Mouse (Mus musculus) ES-E14 (cell line): ENCODE measurements around the gene Crabp1. TPM values are rescaled to one million over a fixed set of nuclear protein-coding genes. Genes with fewer than 3 reads are reported as not detected.

Experiments
- DNase-seq: peaks from one replicate; pipeline ENCODE4 v3.0.0-alpha.2; 2013; ENCODE audit warnings: low read depth, low spot score
- H3K27ac ChIP-seq: 2 replicates; pipeline ENCODE4 v1.5.1; 2012; ENCODE audit warnings: low read depth, mild to moderate bottlenecking, low read length, moderate library complexity, mixed read lengths; ENCODE audit not compliant: poor library complexity, insufficient read depth, severe bottlenecking
- H3K36me3 ChIP-seq: 2 replicates; pipeline ENCODE4 v1.6.1; 2012; ENCODE audit warnings: mild to moderate bottlenecking, low read length, moderate library complexity, mixed read lengths; ENCODE audit not compliant: control insufficient read depth, poor library complexity, insufficient read depth, severe bottlenecking
- H3K4me1 ChIP-seq, 2 experiments: fragments of 150-350 bp in 1 of 2; sonication (generic) in 1 of 2; 2 replicates each; pipeline ENCODE4 v1.6.1; 2012; ENCODE audit warnings: low read length in 2 of 2, mild to moderate bottlenecking in 1 of 2, mixed read lengths in 1 of 2; ENCODE audit not compliant: control insufficient read depth in 2 of 2, insufficient read depth in 2 of 2, poor library complexity in 1 of 2
- H3K4me3 ChIP-seq, 2 experiments: fragments of 150-350 bp in 1 of 2; sonication (generic) in 1 of 2; 2 replicates each; pipeline ENCODE4 v1.5.1; 2012; ENCODE audit warnings: low read length in 2 of 2, low read depth in 1 of 2, mild to moderate bottlenecking in 1 of 2, mixed read lengths in 1 of 2; ENCODE audit not compliant: insufficient read depth in 1 of 2, poor library complexity in 1 of 2, severe bottlenecking in 1 of 2
- H3K9ac ChIP-seq: 2 replicates; pipeline ENCODE4 v1.6.1; 2012; ENCODE audit warnings: low read depth, mild to moderate bottlenecking, low read length, mixed read lengths; ENCODE audit not compliant: poor library complexity, insufficient read depth, severe bottlenecking
- H3K9me3 ChIP-seq: fragments of 150-350 bp; sonication (generic); 2 replicates; pipeline ENCODE4 v1.6.1; 2012; ENCODE audit warnings: low read depth, mild to moderate bottlenecking, low read length; ENCODE audit not compliant: control insufficient read depth, insufficient read depth
- CHD2 ChIP-seq: IDR thresholded peaks from 2 replicates; pipeline ENCODE4 v1.6.1; 2014; ENCODE audit warnings: mild to moderate bottlenecking, low read depth, low read length, inconsistent platforms
- HCFC1 ChIP-seq: IDR thresholded peaks from 2 replicates; pipeline ENCODE4 v1.6.1; 2012; ENCODE audit warnings: low read length, inconsistent platforms, borderline replicate concordance; ENCODE audit not compliant: insufficient read depth
- MAFK ChIP-seq: IDR thresholded peaks from 2 replicates; pipeline ENCODE4 v1.6.1; 2014; ENCODE audit warnings: mild to moderate bottlenecking, low read depth, low read length, inconsistent platforms; ENCODE audit not compliant: insufficient read depth
- ZC3H11A ChIP-seq: IDR thresholded peaks from 2 replicates; pipeline ENCODE4 v1.6.1; 2012; ENCODE audit warnings: low read depth, mild to moderate bottlenecking, inconsistent platforms, low read length, borderline replicate concordance
- ZNF384 ChIP-seq: IDR thresholded peaks from 2 replicates; pipeline ENCODE4 v1.6.1; 2012; ENCODE audit warnings: low read depth, low read length, inconsistent platforms
- in situ Hi-C, 2 experiments: fragments of 600-800 bp; cut with MboI; formaldehyde crosslinking; loops; one replicate each; pipeline ENCODE4 v1.15.1; 2025; ENCODE audit warnings: low sequenced_read_pairs in 2 of 2, inconsistent platforms in 1 of 2; ENCODE audit not compliant: unreplicated experiment in 2 of 2
- total RNA-seq: library from RNA; depleted of rRNA; stranded (reverse); fragments of 300-350 nt; gene quantifications from 2 replicates; pipeline ENCODE4 v1.2.3, GENCODE M21; 2012

The Crabp1 gene
- total RNA-seq, 1 experiment = 16.9 TPM

DNA sequence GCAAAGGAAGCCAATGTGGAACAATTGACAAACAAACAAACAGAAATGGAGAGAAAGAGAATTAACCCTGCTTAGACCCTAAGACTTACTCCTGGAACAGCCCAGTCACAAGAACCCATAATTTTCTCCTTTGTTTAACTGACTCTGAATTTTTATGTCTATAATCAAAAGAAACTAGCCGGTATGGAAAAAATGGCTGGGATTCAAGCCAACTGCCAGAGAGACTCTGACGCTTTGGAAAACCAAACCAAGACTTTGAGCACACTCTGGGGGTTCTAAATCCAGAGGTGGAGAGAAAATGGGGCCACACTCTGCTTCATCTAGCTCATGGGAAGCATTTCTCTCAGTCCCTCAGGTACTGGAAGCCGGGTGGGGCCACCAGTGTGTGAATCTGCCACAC lies 20.7 kb downstream of the Crabp1 start:
- in situ Hi-C loops = no loop called here

DNA sequence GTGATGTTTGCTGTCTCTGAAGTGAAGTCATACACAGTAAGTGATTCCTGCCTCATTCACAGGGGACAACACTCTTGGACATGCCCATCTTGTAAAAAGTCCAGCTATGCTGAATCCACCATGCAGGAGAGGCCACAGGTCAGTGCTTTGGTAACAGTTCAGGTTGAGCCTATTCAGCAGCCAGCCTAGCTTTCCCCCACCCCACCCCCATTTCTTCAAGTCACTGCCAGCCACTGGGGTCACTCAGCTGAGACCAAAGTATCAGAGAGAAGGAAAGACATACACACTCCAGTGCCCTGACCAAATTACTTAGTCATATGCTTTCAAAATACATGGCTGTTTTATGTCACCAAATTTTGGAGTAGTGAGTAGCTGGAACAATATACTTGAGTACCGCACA lies 21.5 kb downstream of the Crabp1 start:
- DNase-seq = no peak
- no peaks in the 10 kb centered on the region for H3K4me1 ChIP-seq
- no peaks in the 10 kb centered on the region for H3K9me3 ChIP-seq
- H3K4me3 ChIP-seq = no peak overlapping the region
- H3K27ac ChIP-seq = no peak overlapping the region
- in situ Hi-C loops = no loop called here
- TF ChIP-seq ZC3H11A (no peak), ZNF384 (no peak), CHD2 (no peak), HCFC1 (no peak), MAFK (no peak)
- no peak overlapping the region for H3K9ac ChIP-seq
- H3K36me3 ChIP-seq = no peaks in the 10 kb centered on the region

More for the DNA sequence above, 20.7 kb downstream of the Crabp1 start:
- Histone ChIP-seq H3K27ac (no peak overlapping the region), H3K9me3 (no peaks in the 10 kb centered on the region), H3K4me1 (no peaks in the 10 kb centered on the region), H3K36me3 (no peaks in the 10 kb centered on the region), H3K4me3 (no peak overlapping the region), H3K9ac (no peak overlapping the region)
- TF ChIP-seq HCFC1 (no peak), MAFK (no peak), ZC3H11A (no peak), ZNF384 (no peak), CHD2 (no peak)
- DNase-seq = no peak

DNA sequence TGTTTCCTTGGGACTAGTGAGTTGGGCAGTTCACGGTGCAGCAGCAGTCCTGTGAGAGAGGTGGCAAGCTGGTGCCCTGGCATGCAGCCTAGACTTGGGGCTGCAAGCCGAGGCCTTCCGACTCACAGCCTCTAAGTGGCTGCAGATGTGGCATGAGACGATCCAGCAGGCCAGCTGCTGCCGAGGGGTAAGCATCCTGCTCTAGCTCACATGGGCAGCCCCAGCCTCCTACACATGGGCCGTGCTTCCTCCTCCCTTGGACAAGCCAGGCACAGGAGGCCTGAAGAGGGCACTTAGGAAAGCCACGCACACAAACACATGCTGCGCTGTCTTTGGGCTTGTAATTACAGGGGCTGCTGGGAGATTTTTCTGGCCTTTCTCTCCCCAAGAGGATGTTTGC lies 23.2 kb downstream of the Crabp1 start:
- H3K27ac ChIP-seq = no peak overlapping the region
- no peaks in the 10 kb centered on the region for H3K4me1 ChIP-seq
- no peaks in the 10 kb centered on the region for H3K9me3 ChIP-seq
- DNase-seq = no peak
- no peaks in the 10 kb centered on the region for H3K36me3 ChIP-seq
- H3K9ac ChIP-seq = no peak overlapping the region
- no peak overlapping the region for H3K4me3 ChIP-seq
- in situ Hi-C loops = no loop called here
- TF ChIP-seq ZNF384 = no peak
- TF ChIP-seq CHD2 = no peak
- no peak for TF ChIP-seq MAFK
- no peak for TF ChIP-seq ZC3H11A
- TF ChIP-seq HCFC1 = no peak

DNA sequence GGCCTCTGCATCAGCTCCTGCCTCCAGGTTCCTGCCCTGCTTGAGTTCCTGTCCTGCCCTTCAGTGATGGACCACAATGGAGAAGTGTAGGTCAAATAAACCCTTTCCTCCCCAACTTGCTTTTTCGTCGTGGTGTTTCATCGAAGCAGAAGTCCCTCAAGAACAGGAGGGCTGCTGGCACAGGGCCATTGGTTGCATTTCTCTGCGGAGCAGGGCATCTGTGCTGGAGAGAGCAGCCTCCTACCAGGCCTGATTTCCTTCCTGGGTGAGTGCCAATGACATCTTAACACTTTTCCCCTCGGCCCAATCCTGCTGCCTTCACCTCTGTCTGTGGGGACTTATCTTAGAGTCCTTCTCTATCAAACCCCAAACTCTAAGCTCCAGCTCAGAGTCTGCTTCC lies 25.7 kb downstream of the Crabp1 start:
- H3K9me3 ChIP-seq = no peaks in the 10 kb centered on the region
- TF ChIP-seq MAFK (no peak), CHD2 (no peak), ZC3H11A (no peak), HCFC1 (no peak), ZNF384 (no peak)
- H3K4me1 ChIP-seq = no peaks in the 10 kb centered on the region
- no peak overlapping the region for H3K27ac ChIP-seq
- no peak for DNase-seq
- no peaks in the 10 kb centered on the region for H3K36me3 ChIP-seq
- in situ Hi-C loops = no loop called here
- H3K4me3 ChIP-seq = no peak overlapping the region
- no peak overlapping the region for H3K9ac ChIP-seq

DNA sequence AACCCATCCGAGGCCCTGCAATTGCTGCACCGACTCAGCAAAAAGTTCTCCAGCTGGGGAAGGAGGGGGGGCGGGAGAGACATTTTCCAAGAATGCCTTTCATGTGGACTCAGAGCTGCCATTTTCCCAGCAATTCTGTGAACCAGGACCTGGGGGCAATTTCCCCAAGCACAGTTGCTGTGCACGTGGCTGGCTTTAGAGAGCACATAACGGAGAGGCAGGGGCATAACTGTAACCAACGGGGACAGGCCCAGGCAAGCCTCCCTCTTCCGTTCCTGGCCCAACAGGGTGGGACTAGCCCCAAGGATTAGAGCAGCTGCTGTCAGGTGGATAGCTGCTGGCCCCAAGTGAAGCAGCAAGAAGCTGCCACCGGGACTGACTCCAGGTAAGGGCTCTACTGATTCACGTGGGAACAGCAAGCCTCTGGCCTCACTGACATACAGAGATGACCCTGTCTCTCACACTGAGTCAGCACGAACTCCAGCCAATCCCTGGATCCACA lies 37.0 kb downstream of the Crabp1 start:
- peak; percentile 65 for DNase-seq
- Histone ChIP-seq H3K4me3 (peak overlapping the region; percentile 50 to 58), H3K4me1 (peaks cover 8 to 24% of the 10 kb centered on the region in 2 experiments), H3K9me3 (no peaks in the 10 kb centered on the region), H3K36me3 (no peaks in the 10 kb centered on the region), H3K9ac (peak overlapping the region; percentile 80), H3K27ac (peak overlapping the region; percentile 83)
- peak; percentile 70; the same call in 1 of the 2 replicates for TF ChIP-seq MAFK
- TF ChIP-seq CHD2 = no peak
- in situ Hi-C loops = loop anchor here in 1 of 2 experiments (10.0 kb wide), 1 partner anchor 57 kb away; no protein-coding TSS in a partner anchor
